Mouse (Mus musculus): ENCODE measurements around the gene Cdk17.

Cdk17 gene

GRCm38 (mm10) chr10:93160807-93161510, at the start of gene Cdk17:
Gene Cdk17, plus strand, starts transcription at chr10:93160875.
- DNase-seq (ENCODE audit: low spot score in 2 of 2), result peak; percentile 43 to 51

GRCm38 (mm10) chr10:93111412-93111811, 49.3 kb upstream of the Cdk17 start:
- DNase-seq (ENCODE audit: low spot score in 2 of 2), result no peak

- DNase-seq (ENCODE audit: low spot score in 2 of 2), result no peak
Measured at GRCm38 (mm10) chr10:93112021-93112420, 48.7 kb upstream of the Cdk17 start.

DNA sequence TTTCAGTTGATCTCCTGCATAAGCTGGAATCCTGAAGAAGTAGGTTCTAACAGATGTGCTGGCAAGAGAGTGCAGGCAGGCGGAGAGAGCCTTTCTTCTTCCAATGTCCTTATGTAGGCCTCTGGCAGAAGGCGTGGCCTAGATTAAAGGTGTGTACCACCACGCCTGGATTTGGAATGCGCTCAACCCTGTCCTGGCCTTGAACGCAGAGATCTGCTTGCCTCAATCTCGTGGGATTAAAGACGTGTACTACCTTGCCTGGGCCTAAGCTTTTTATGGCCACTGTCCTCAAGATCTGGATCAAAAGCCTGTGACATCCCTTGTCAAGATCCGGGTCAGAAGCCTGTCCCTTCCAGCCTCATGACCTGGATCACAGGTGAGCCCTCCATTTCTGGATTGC, 46.7 kb upstream of the Cdk17 start:
- no peak for DNase-seq (ENCODE audit: low spot score in 2 of 2)

DNA sequence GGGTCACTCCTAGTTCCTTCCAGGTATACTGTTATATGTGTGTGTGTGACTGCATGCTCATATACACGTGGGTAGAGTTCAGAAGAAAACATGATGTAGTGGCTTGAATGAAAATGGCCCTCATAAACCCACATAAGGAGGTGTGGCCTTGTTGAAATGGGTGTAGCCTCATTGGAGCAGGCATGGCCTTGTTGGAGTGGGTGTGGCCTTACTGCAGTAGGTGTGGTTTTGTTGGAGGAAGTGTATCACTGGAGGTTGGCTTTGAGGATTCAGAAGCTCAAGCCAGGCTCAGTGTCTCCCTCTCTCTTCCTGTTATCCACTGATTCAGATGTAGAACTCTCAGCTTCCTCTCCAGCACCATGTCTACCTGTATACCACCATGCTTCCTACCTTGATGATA, 45.9 kb upstream of the Cdk17 start:
- DNase-seq (ENCODE audit: low spot score in 2 of 2), result no peak

DNA sequence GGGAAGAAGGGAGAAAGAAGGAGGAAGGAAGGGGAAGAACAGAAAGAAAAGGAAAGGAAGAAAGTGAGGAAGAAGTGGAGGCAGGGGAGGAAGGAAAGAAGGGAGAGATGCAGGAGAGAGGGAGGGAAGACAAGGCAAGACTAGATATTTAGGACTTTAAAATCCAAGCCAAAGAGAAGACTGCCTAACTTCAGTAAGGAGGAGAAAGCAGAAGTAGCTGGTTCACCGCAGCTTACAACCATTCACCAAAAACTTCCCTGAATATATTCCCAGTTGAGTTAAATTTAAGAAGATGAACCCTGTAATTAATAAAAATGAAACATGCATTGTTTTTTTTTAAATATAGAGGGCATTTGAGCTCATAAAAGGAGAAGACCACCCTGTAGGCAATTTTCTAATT, 44.9 kb upstream of the Cdk17 start:
- DNase-seq (ENCODE audit: low spot score in 2 of 2), result no peak

DNA sequence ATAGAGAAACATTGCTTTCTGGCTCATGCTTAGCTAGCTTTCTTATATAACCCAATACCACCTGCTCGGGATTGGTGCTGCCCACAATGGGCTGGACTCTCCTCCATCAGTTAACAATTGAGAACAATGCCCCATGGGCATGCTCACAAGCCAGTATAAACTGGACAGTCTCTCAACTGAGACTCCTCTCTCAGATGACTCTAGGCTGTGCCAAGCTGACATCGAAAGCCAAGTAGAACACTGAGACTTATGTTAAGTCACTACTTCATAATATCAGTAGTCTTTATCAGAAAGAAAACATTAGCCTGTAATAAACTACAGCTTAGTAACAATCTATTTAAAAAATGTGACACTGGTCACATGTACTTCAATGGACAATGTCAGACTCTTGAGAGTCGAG, 44.0 kb upstream of the Cdk17 start:
- no peak for DNase-seq (ENCODE audit: low spot score in 2 of 2)

- no peak for DNase-seq (ENCODE audit: low spot score in 2 of 2)
Measured at GRCm38 (mm10) chr10:93119809-93120208, 40.9 kb upstream of the Cdk17 start.

GRCm38 (mm10) chr10:93121262-93121860, 39.3 kb upstream of the Cdk17 start:
- DNase-seq (ENCODE audit: low spot score in 2 of 2), result no peak

- no peak for DNase-seq (ENCODE audit: low spot score in 2 of 2)
Measured at GRCm38 (mm10) chr10:93122399-93123184, 38.1 kb upstream of the Cdk17 start.

DNA sequence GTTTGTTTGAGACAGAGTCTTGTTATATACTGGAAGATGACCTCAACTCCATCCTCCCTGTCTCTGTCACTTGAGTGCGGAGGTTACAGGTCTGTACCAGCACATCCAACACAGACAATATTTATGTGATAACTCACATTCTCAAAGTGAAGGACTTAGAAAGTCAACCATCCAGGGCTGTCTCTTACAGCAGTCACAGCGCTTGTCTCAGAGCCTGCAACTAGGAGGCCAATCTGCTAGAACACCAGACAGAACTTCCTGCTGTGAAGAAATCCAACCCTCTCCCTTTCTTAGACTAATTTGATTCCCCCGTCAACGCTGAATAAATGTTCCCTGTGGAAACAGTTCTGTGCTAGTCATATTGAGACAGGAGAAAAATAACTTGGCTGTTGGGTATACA, 37.4 kb upstream of the Cdk17 start:
- no peak for DNase-seq (ENCODE audit: low spot score in 2 of 2)

DNA sequence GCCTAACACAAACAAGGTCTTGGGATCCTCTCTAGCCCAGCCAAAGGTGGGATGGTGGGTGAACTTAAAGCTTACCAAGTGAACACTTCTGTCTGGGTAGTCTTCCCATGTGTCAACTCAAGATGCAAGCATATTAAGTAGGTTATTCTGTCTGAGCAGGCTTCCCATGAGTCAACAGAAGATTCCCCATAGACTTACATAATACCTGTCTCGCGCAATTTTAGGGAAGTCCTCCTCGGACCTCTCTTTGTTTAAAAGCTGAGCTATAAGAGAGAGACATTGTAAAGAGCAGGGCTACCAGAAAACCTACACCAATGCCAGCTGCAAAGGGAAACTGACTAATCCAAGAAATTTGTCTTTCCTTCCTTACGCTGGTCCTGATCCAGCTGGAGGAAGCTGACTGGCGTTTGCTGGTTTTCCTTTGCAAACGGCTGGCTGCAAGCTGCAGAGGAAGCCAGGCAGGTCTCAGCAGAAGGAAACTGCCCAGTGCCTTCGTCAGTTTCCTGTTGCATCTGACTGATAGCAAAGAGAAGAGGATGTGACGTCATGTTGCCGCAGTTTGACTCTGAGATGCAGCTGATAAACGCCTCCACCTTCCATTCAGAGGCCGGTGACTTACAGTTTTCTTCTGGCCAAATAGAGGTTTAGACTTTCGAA, 36.6 kb upstream of the Cdk17 start:
- DNase-seq (ENCODE audit: low spot score in 2 of 2), result no peak

GRCm38 (mm10) chr10:93126025-93126424, 34.6 kb upstream of the Cdk17 start:
- no peak for DNase-seq (ENCODE audit: low spot score in 2 of 2)

DNA sequence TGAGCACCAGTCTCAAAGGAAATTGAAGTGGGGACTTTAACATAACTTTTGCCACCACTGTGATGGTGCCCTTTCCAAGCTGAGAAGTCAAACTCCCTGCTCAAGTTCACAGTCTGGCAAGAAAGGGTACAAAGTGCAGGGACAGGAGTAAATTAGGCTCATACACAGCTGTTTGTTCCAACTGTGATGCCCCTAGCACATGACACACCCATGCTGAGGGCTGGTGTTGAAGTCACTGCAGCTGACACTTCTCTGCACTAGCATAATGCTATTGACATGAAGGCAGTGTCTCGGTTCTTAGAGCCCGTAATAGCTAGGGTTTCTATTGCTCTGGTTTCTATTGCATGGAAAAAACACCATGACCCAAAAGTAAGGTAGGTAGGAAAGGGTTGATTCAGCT, 32.1 kb upstream of the Cdk17 start:
- DNase-seq (ENCODE audit: low spot score in 2 of 2), result no peak

- DNase-seq (ENCODE audit: low spot score in 2 of 2), result no peak
Measured at GRCm38 (mm10) chr10:93129345-93129744, 31.3 kb upstream of the Cdk17 start.

- no peak for DNase-seq (ENCODE audit: low spot score in 2 of 2)
Measured at GRCm38 (mm10) chr10:93129904-93130455, 30.7 kb upstream of the Cdk17 start.

DNA sequence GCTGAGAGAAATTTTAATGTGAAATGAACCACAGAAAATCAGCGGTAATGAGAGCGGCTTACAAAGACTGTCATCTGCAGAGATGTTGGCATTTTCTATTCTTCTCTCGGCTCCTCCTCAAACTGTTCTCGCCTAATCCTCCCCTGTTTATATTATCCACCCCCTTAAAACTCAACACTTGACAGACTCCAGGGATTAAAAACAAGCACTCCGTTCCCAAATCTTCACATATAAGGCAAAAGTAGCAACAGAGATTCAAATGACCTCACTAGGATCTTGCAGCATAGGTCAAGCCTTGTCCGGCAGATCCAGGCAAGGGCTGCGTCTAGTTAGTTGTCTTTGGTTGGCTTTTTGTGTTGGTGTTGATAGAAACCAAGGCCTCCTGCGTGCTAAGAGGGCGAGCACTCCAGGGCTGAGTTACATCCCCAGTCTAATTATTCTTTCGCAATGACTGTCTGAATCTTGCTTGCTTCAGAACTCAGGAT, 30.2 kb upstream of the Cdk17 start:
- no peak for DNase-seq (ENCODE audit: low spot score in 2 of 2)

DNA sequence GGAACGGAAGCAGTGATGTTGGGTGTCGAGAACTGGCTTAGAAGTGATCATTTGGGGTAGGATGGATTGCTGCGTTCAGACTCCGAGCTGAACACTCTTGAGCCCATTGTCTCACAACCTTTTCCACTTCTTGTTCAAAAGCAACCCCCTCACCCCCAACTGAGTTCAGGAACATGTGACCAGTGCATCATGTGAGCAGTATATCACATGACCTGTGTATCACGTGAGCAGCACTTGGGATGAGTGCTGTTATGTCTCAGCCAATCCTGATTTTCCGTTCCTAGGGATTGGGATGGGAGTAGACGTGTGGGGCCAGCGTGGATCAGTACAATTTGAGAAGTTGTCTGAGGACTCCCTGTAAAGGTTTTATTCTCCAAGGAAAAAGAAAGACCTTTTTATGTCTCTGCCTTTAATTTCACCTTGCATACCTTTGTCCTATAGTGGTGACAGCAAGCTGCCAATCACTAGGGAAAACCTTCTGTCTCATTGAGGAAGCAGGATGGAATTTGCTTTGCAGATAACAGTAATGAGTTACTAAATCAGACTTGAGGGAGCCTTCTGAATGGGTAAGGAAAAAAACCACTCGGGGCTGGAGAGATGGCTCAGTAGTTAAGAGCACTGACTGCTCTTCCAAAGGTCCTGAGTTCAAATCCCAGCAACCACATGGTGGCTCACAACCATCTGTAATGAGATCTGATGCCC, 28.7 kb upstream of the Cdk17 start:
- no peak for DNase-seq (ENCODE audit: low spot score in 2 of 2)

DNA sequence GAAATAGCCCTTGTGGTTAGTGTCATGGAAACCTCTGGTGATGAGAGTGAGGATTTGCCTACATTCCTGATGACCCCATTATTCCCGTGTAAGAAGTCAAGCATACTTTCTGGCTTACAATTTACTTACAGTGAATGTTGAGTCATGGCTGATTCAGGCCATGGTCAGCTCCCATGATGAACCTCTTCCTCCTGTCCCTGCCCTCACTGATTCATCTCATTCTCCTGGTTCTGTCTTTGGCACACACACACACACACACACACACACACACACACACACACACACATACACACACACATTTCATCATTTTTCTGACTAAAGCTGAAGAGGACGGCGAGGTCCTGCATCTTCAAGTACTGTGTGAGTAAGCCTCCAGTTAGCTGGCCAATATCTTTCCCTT, 21.9 kb upstream of the Cdk17 start:
- DNase-seq (ENCODE audit: low spot score in 2 of 2), result no peak

- DNase-seq (ENCODE audit: low spot score in 2 of 2), result no peak
Measured at GRCm38 (mm10) chr10:93140778-93141177, 19.9 kb upstream of the Cdk17 start.

DNA sequence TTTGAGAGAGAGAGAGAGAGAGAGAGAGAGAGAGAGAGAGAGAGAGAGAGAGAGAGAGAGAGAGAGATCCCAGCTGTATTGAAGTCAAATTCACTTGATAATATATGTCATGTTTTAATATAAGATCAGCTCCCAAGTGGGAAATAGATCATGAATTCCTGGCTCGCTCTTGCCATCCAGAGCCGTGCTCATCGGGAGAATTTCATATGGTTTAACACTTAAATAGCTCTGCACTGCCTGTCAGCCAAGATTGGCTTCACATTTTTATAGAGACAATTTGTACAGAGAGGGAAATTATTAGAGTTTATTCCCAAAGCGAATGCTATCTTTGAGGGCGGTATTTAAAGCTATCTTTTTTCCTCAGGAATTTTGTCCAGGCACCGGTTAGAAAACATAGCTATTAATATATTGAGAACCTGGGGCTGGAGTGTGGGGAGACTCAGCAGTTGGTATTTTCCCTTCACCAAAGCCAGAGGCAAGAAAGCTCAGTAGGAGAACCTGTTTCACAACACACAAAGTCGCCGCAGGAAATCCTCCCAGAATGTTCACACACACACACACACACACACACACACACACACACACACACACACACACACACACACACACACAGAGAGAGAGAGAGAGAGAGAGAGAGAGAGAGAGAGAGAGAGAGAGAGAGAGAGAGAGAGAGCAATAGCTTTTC, 17.9 kb upstream of the Cdk17 start:
- no peak for DNase-seq (ENCODE audit: low spot score in 2 of 2)

Measured in frontal cortex, postnatal 25 days (tissue).